Mouse (Mus musculus) midbrain, embryonic 16.5 days (tissue): ENCODE measurements around the gene Coq10a. TPM values are rescaled to one million over a fixed set of nuclear protein-coding genes. Genes with fewer than 3 reads are reported as not detected.

Experiments
- ATAC-seq: fragments of 200-750 bp; cut with Nextera tagmentation; 2 replicates; pipeline ENCODE4 v1.8.0; 2017; ENCODE audit warnings: moderate TSS enrichment
- H3K27ac ChIP-seq: fragments of 300-500 bp; sonication (generic); 2 replicates; pipeline ENCODE4 v1.5.1; 2014; ENCODE audit warnings: mild to moderate bottlenecking, low read length, mixed read lengths
- H3K27me3 ChIP-seq: fragments of 300-500 bp; sonication (generic); 2 replicates; pipeline ENCODE4 v1.6.1; 2014; ENCODE audit warnings: low read depth, low read length, mixed read lengths; ENCODE audit not compliant: control insufficient read depth, insufficient read depth
- H3K36me3 ChIP-seq: fragments of 300-500 bp; sonication (generic); 2 replicates; pipeline ENCODE4 v1.6.1; 2014; ENCODE audit warnings: mild to moderate bottlenecking, low read length, moderate library complexity, mixed read lengths; ENCODE audit not compliant: control insufficient read depth, insufficient read depth
- H3K4me1 ChIP-seq: fragments of 300-500 bp; sonication (generic); 2 replicates; pipeline ENCODE4 v1.6.1; 2014; ENCODE audit warnings: mild to moderate bottlenecking, low read length, mixed read lengths; ENCODE audit not compliant: control insufficient read depth, insufficient read depth
- H3K4me2 ChIP-seq: fragments of 300-500 bp; sonication (generic); 2 replicates; pipeline ENCODE4 v1.6.1; 2014; ENCODE audit warnings: mild to moderate bottlenecking, low read length, mixed read lengths
- H3K4me3 ChIP-seq: fragments of 300-500 bp; sonication (generic); 2 replicates; pipeline ENCODE4 v1.5.1; 2014; ENCODE audit warnings: low read depth, mild to moderate bottlenecking, low read length, moderate library complexity, mixed read lengths
- H3K9ac ChIP-seq: fragments of 300-500 bp; sonication (generic); 2 replicates; pipeline ENCODE4 v1.6.1; 2014; ENCODE audit warnings: low read depth, low read length, mixed read lengths
- H3K9me3 ChIP-seq: fragments of 300-500 bp; sonication (generic); replicated peaks from 2 replicates; pipeline ENCODE4 v1.6.1; 2014; ENCODE audit warnings: mild to moderate bottlenecking, low read length, mixed read lengths; ENCODE audit not compliant: control insufficient read depth, poor library complexity, severe bottlenecking
- WGBS: fragments of 180-500 bp; shearing (Covaris S2); extraction: QIAGEN DNeasy Blood & Tissue Kit; methylation state at CpG from one replicate; pipeline ENCODE4 v1.1.7; 2014; 5-methylcytosine and 5-hydroxymethylcytosine counted together
- polyA plus RNA-seq: library from polyadenylated mRNA; unstranded; fragments of >200 nt; fragmentation: Nextera tagmentation; extraction: Ambion mirVana; gene quantifications from 2 replicates; pipeline ENCODE4 v1.2.1, GENCODE M21; 2015

Gene Coq10a
- 36.8 and 40.3 TPM in 2 replicates for polyA plus RNA-seq

DNA sequence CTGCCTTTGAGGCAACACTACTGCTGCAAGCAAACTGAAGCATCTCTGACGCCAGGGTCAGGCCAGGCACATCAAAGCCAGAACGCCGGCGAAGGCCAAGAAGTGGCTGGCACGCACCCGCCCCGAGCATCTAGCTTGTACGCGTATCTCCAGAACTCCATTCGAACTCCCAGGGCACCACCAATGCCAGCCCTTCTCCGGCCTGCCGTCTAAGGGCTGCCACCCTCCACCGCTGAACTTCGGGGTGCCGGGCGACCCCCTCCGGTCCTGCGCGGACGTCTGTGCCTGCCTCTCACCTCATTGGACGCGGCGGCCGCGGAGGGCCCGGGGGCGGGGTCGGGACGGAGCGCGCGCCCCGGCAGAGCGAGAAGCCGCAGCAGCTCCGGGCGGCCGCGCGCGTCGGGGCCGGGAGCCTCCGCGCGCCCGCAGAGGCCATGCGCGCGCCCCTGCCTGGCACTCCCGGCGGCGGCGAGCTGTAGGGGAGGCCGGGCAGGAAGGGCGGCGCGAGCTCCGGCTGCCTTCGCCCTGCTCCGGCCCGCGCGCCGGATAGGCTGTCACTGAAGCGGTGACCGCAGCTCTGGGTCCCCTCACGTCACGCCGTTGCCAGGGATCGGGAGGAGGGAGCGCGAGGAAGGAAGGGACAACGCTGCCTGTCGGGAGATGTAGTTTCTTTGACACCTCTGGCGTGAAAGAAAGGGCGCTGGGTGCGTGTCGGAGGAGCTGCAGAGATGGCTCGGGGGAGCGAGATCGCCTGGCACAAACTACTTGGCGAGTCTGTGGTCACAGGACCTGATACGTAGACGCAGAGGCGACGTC, at the start of gene Coq10a:
TSS of gene Coq10a (minus strand) at position 596 of the 816 bp plus-strand sequence.
- H3K4me1 ChIP-seq = peaks cover 10% of the 10 kb centered on the region
- under 1% methylated on average over 87 of the region's 87 CpGs for WGBS
- peak within 1 kb of the TSS; percentile 97 for H3K27ac ChIP-seq
- peak within 1 kb of the TSS; percentile 74 for H3K4me3 ChIP-seq
- H3K9ac ChIP-seq = peak within 1 kb of the TSS; percentile 78
- ATAC-seq = peak; percentile 95
- no peaks in the 10 kb centered on the region for H3K27me3 ChIP-seq
- no peaks in the 10 kb centered on the region for H3K9me3 ChIP-seq
- H3K4me2 ChIP-seq = peak within 1 kb of the TSS; percentile 85
- peaks cover 10% of the 10 kb centered on the region for H3K36me3 ChIP-seq

DNA sequence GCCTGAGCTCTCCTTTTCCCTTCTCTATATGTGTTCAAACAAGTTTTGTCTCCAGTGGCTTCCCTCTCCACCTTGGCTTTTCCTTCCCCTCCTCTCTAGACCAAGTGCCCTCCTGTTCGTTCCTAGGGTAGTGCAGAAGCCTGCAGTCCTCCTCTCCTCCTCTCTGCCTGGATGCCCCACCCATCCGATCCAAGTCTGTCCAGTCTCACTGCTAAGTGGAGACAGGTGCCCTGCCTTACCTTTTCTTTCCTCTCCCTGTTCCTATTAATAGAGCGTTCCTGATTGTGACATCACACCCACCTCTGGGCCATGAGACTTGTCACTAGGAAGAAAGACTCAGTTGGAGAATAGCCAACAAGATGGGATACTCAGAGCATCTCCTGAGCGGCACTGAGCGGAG, 46.1 kb upstream of the Coq10a start:
- H3K27me3 ChIP-seq = no peaks in the 10 kb centered on the region
- WGBS = 87% methylated on average over 5 of the region's 5 CpGs
- H3K9ac ChIP-seq = no peak overlapping the region
- H3K4me3 ChIP-seq = no peak overlapping the region
- no peak for ATAC-seq
- no peaks in the 10 kb centered on the region for H3K9me3 ChIP-seq
- H3K36me3 ChIP-seq = peaks cover 12% of the 10 kb centered on the region
- peaks cover 28% of the 10 kb centered on the region for H3K4me1 ChIP-seq
- H3K4me2 ChIP-seq = no peak overlapping the region
- no peak overlapping the region for H3K27ac ChIP-seq

DNA sequence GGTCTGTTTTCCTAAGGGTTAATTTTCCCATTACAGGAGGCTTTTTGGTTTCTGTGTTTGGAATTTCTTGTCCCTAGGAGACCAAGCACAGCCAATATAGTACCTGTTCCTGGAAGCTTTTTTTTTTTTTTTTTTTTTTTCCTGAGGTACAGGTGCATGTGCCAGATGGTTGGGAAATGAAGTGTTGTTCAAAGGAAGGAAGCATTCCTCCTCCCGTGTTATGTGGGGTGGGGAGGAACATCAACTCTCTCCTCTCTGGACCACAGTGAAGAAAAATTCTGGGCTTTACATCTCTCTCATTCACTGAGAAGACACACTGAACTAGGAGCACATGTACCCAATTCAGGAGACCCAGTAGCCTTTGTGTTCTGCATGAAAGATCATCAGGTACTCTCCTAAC, 44.3 kb upstream of the Coq10a start:
- H3K27me3 ChIP-seq = no peaks in the 10 kb centered on the region
- no peak overlapping the region for H3K27ac ChIP-seq
- peak overlapping the region; percentile 98 for H3K4me2 ChIP-seq
- no peak overlapping the region; the same call in 1 of the 2 replicates for H3K9ac ChIP-seq
- peaks cover 36% of the 10 kb centered on the region for H3K4me1 ChIP-seq
- 86% methylated on average over 1 of the region's 1 CpGs for WGBS
- H3K36me3 ChIP-seq = peaks cover 8% of the 10 kb centered on the region
- no peaks in the 10 kb centered on the region for H3K9me3 ChIP-seq
- no peak for ATAC-seq
- peak overlapping the region; percentile 71; the same call in 1 of the 2 replicates for H3K4me3 ChIP-seq

DNA sequence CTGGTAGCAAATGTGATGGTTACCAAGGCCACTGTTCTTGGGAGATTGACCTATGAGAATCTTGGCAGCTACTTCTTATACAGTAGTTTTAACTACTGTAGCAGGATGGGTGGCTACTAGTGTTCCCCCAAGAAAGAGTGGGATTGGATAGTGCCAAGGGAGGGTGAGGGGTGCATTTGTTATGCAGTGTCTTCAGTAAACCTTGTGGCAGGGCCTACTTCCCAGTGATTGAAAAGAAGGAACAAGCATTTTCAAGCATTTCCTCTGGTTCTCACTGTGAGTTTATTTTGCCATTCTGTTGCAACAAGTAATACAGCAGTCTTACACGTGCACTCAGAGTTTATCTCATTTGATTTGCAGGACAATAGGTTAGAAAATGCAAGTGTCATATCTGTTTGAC, 43.8 kb upstream of the Coq10a start:
- Histone ChIP-seq H3K9me3 (no peaks in the 10 kb centered on the region), H3K27me3 (no peaks in the 10 kb centered on the region), H3K36me3 (peaks cover 6% of the 10 kb centered on the region), H3K4me2 (peak overlapping the region; percentile 98), H3K27ac (peak overlapping the region; percentile 90; the same call in 1 of the 2 replicates), H3K4me1 (peaks cover 39% of the 10 kb centered on the region), H3K4me3 (peak overlapping the region; percentile 71), H3K9ac (peak overlapping the region; percentile 80)
- no peak for ATAC-seq
- WGBS = 48% methylated on average over 1 of the region's 1 CpGs

DNA sequence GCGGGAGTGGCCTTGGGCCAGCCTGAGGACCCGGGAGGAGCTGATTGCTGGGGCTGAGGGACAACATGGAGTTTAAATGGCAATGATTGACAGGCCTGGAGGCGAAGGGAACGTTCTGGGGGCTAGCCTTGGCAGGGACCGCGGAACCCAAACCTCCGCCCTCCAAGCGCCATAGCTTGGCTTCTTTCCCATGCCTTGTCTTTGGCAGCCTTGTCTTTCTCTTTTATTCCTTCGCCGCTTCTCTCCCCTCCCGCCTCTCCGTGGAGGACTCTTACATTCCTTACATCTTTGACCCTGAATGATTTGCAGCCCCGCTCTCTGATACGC, 43.2 kb upstream of the Coq10a start:
- peaks cover 6% of the 10 kb centered on the region for H3K36me3 ChIP-seq
- no peaks in the 10 kb centered on the region for H3K9me3 ChIP-seq
- peak overlapping the region; percentile 80 for H3K9ac ChIP-seq
- H3K27ac ChIP-seq = peak overlapping the region; percentile 90
- H3K4me2 ChIP-seq = peak overlapping the region; percentile 98
- ATAC-seq = no peak; the same call in 1 of the 2 replicates
- H3K27me3 ChIP-seq = no peaks in the 10 kb centered on the region
- WGBS = 0% methylated on average over 14 of the region's 14 CpGs
- H3K4me1 ChIP-seq = peaks cover 39% of the 10 kb centered on the region
- H3K4me3 ChIP-seq = peak overlapping the region; percentile 71

DNA sequence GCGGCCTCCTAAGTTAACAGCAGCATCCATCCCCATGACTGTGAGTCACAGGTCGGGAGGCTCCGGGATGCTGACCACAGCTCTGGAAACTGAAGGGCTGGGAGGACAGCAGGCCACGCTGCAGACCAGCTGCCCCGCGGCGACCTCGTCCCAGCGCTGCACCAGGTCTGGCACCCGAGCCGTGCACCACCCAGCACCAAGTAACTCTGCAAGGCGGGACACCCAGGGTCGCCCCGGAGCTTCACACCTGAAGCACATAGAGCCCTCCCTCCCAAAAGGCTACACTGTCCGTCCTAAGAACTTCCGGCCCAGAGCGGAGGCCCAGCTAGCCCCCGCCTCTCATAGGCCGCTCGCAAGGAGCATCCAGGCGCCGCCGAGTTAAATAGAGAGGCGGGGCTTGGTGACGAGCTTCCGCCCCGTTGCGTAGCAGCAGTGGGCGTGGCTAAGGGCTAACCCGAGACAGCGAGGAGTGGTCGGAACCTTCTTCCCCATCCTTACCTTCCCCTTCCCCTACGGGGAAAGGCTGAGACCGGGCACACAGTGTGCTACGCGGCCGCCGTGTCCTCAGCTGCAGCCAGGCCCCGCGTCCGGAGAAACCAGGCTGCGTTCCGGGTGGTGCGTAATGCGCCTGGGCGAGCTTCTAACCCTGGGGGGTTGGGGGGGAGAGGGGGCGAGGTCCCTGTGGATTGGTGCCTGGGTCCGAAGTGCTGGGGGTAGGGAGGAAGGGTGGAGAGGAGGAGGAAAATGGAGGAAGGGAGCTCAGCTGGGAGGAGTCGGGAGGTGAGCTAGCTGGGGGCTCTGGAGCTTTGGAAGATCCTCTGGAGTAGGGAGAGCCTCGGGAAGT, 42.6 kb upstream of the Coq10a start, which contains the start of the genes Nabp2 and Rnf41:
TSS of gene Nabp2 (minus strand) at position 282 of the 844 bp plus-strand sequence.
TSS of gene Rnf41 (plus strand) at position 447 of the 844 bp plus-strand sequence.
- peak; percentile 89 for ATAC-seq
- H3K4me1 ChIP-seq = peaks cover 39% of the 10 kb centered on the region

DNA sequence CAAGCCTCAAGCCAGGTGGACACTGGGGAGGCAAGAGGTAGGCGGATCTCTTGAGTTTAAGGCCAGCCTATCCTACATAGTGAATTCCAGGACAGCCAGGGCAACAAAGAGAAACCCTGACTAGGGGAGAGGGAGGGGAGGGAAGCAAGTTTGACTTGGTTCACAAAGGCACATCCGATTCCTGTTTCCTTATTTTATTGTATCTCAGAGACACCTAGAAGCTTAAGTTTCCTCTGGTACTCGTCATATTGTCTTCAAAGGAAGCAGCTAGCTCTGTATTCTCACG, 41.7 kb upstream of the Coq10a start:
- Histone ChIP-seq H3K9ac (peak overlapping the region; percentile 80; the same call in 1 of the 2 replicates), H3K4me1 (peaks cover 39% of the 10 kb centered on the region), H3K4me2 (peak overlapping the region; percentile 98), H3K9me3 (no peaks in the 10 kb centered on the region), H3K4me3 (peak overlapping the region; percentile 71), H3K27ac (peak overlapping the region; percentile 35), H3K27me3 (no peaks in the 10 kb centered on the region), H3K36me3 (peaks cover 5% of the 10 kb centered on the region; the same call in 1 of the 2 replicates)
- WGBS = 21% methylated on average over 4 of the region's 4 CpGs
- no peak for ATAC-seq

More for the DNA sequence above, 42.6 kb upstream of the Coq10a start, which contains the start of the genes Nabp2 and Rnf41:
- H3K4me2 ChIP-seq = peak within 1 kb of the TSS; percentile 98
- no peaks in the 10 kb centered on the region for H3K9me3 ChIP-seq
- H3K4me3 ChIP-seq = peak within 1 kb of the TSS; percentile 71
- no peaks in the 10 kb centered on the region for H3K27me3 ChIP-seq
- H3K27ac ChIP-seq = peak within 1 kb of the TSS; percentile 90
- WGBS = 0% methylated on average over 49 of the region's 50 CpGs
- H3K36me3 ChIP-seq = peaks cover 2% of the 10 kb centered on the region
- peak within 1 kb of the TSS; percentile 80 for H3K9ac ChIP-seq

DNA sequence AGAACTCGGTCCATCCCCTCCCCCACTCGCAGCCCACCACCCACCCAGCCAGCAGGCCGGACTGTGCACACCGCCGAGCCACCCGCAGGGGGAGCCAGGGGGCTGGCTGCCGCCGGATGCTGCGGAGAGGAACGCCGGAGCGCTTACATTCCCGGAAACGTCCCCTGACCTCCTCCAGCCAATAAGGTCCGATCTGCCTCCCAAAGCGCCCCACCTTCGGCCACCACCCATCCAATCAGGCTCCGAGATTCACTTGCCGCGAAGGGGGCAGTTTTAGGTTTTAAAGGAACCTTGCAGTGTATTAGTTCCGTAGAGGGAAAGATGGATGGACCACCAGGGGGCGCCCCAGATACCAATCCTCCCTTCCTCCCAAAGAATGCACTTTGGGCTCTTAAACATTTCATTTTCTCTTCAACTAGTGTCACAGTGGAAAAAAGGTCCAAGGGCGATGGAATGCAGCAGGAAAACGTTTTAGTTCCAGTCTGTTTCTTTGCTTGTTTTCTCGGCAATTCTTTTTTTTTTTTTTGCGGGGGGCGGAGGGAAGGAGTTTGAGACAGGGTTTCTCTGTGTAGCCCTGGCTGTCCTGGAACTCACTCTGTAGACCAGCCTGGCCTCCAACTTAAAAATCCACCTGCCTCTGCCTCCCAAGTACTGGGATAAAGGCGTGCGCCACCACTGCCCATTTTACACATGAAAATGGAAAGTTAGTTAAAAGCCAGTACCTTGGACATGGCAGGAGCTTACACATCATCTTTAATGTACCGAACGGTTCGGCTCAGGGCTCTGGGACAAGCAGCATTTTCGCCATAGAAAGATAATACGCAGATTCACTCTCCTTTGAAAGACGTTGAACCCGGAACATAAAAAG, 41.1 kb upstream of the Coq10a start:
- ATAC-seq = peak; percentile 85
- peak overlapping the region; percentile 85 for H3K9ac ChIP-seq
- peak overlapping the region; percentile 89 for H3K27ac ChIP-seq
- H3K9me3 ChIP-seq = no peaks in the 10 kb centered on the region
- no peaks in the 10 kb centered on the region for H3K27me3 ChIP-seq
- H3K4me2 ChIP-seq = peak overlapping the region; percentile 98
- 6% methylated on average over 36 of the region's 36 CpGs for WGBS
- H3K4me1 ChIP-seq = peaks cover 39% of the 10 kb centered on the region
- peaks cover 4% of the 10 kb centered on the region; the same call in 1 of the 2 replicates for H3K36me3 ChIP-seq
- peak overlapping the region; percentile 71 for H3K4me3 ChIP-seq
